Mouse (Mus musculus) layer of hippocampus, adult 9-10 months (tissue): ENCODE data around the gene Zfp58.
"Not testable (repeated sequence)": the region's sequence is repeated elsewhere in the genome, so short reads cannot be mapped to it uniquely, and the experiment has no call there.

ENCODE experiments used
- DNase-seq: peaks from one replicate; pipeline ENCODE4 v3.0.0; 2022; ENCODE audit warnings: low spot score

The Zfp58 gene

DNA sequence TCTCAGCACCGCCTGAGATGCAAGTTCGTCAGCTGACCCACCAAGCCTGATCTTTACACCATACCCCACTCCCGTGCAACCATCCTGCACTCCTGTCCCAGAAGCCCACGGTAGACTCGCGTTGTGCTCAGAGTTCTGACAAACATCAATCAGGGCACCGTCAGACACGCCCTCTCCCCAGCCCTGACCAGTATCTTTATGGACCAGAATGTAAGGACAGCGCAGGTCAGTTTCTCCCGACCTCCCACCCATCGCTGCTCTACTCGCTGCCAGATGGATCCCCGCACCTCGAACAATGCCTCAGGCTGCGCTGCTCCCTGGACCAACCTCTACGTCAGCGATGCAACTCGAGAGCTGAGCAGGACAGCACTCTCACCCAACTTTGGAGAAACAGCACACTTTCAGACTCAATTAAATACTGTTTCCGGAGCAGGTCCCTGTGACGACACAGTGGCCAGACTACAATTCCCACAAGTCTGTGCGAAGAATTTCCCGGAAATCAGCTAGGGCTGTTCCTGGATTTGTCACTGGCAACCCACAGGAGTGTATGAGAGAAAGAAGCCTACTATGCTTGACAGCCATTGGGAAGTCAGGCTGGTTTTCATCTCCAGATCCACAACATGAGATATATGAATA lies at the start of gene Zfp58:
TSS of gene Zfp58 (minus strand) at position 472 of the 636 bp plus-strand sequence.
- peak; percentile 77 for DNase-seq

- DNase-seq = no peak
These were observed 45.6 kb upstream of the Zfp58 start for GRCm38 (mm10) chr13:67545941-67546340.

DNA sequence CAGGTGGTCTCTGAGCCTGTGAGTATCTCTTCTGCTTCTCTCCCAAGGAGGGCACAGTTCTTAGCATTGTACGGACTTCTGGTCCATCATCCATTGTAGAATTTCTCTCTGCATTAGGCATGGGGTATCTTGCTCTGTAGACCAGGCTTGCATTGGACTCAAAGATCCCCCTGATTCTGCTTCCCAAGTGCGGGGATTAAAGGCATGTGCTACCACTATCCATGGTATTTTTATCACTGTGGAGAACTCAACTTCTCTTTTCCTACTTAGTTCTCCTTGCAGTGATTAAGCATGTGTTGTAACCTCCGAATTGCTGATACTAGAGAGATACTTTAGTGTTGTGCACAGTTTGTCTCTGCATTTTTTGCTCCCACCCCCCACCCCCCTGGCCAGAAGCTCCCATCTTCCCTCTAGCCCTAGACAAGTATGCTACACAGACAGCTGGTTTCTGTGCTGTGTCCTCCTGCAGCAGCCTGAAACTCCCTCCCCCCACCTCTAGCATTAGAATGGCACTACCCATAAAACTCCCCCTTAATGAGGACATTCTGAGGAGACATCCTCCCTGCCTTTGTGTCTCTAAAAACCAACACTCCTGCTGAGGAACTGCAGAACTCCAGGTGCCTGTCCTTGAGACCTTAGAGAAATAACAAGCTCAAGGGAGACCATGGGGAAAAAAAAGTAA lies 26.8 kb upstream of the Zfp58 start:
- no peak for DNase-seq

- DNase-seq = peak; percentile 81
These were observed 25.5 kb upstream of the Zfp58 start, which contains the start of the genes Gm26965 and Zfp87 for GRCm38 (mm10) chr13:67525753-67526410. Gene Gm26965, minus strand, starts transcription at chr13:67526151. Gene Zfp87, minus strand, starts transcription at chr13:67526177.

- no peak for DNase-seq
These were observed 553 bp upstream of the Zfp58 start for GRCm38 (mm10) chr13:67500908-67501307.

DNA sequence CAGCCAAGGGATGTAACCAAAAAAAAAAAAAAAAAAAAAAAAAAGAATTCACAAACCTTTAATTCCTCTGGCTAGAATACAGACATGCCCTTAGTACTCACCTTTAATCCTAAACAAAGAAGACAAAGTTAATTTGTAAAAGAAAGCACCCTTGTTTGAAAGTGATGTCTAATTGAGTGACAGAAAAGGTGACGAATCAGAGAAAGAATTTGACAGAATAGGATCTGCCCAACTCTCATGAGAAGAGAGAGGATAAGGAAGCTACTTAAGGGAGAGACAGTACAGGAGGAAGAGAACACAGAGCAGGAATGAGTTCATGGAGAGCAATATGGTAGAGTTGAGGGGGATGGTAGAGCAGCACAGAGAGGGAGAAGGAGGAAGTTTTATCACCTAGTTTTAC lies 4.7 kb downstream of the Zfp58 start:
- no peak for DNase-seq

DNA sequence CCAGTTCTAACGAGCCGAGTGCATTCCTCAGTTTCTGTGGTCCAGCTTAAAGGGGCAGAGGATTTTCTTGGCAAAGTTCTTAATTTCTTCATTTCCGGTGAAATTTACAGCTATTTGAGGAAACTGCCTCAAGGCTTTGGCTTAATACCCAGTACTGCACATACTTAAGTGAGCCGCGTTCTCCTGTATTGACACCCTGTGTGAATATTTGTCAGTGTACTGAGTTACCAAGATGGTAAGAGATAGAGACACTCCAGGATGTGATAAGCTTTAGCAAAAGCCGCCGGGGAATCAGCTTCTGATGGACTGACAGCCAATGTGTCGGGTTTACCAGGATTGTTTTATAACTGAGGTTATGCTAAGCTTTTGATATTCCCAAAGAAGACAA lies 15.9 kb downstream of the Zfp58 start:
- peak; percentile 22 for DNase-seq

DNA sequence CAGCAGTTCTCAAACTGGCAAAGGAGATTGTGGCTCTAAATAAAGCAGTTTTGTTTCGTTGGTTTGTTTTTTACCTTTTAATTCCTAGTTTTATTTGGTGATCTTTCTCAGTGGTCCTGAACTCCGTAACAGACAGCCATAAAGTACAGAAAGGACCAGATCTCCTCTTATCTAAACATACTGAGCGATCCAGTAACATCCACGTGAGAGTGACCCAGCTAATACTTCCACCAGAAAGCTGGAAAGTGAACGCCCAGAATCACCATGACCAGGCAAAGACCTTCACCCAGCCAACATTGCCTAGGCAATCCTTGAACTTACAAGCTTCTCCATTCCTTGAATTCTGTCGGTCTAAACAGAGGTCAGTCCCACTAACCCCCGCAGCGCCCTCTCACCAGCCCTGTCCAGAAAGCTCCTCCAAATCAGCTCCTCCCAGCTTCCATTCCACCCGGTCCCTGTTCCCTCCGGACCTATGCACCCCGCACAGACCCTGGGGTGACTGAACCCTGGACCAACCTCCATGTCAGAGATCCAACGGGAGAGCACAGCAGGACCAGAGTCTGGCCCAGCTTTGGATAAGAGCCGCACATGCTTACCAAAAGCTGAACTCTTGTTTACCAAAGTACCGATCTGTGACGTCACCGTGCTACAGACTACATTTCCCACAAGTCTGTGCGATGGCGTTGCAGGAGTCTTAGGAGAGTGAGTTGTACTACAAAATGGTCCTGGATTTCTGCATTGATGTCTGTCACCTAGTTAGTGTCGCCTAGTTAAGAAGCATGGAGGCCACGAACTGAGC lies 16.5 kb downstream of the Zfp58 start, which contains the start of gene Zfp874b:
TSS of gene Zfp874b (minus strand) at position 634 of the 799 bp plus-strand sequence.
- peak; percentile 86 for DNase-seq

- DNase-seq = no peak
These were observed 18.8 kb downstream of the Zfp58 start for GRCm38 (mm10) chr13:67481528-67481927.

- no peak for DNase-seq
These were observed 31.1 kb downstream of the Zfp58 start for GRCm38 (mm10) chr13:67469274-67469673.

DNA sequence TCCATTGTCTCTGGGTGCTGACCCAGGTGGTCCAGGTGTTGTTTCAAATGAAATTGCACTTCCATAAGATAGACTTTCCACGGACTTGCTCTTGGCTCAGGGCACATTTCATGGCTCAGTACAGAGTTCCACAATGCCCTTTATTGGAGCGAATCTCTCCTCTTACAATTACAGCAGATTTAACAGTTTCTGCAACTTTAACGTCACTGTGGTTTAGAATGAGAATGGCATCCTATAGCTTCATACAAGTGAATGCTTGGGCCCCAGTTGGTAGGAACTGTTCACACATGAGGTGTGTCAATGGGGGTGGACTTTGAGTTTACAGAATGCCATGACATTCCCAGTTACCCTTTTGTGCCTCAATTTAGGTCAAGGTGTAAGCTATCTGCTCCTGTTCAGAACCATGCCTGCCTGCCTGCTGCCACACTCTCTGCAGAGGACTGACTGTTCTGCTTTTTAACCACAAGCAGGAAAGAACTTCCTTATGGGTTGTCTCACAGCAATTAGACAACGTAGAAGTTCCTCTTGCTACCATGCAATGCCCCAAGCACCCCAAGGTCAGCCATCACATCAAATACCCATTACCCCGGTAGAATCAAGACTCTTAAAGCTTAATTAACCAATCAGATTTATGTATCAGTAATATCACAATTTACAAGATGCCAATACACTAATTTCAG lies 36.7 kb downstream of the Zfp58 start:
- DNase-seq = not testable (repeated sequence)

DNA sequence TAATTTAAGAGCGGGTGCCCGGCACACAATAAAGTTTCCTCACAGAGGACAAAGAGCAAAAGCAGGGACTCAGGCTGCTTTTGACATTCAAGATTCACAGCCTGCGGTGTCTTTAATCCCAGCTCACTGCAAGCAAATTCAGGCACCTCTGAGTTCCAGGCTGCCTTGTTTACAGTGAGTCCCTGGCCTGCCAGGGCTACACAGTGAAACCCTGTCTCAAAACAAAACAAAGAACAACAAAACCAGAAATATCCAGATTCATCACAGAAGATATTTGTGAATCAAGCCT lies 48.4 kb downstream of the Zfp58 start:
- DNase-seq = no peak

DNA sequence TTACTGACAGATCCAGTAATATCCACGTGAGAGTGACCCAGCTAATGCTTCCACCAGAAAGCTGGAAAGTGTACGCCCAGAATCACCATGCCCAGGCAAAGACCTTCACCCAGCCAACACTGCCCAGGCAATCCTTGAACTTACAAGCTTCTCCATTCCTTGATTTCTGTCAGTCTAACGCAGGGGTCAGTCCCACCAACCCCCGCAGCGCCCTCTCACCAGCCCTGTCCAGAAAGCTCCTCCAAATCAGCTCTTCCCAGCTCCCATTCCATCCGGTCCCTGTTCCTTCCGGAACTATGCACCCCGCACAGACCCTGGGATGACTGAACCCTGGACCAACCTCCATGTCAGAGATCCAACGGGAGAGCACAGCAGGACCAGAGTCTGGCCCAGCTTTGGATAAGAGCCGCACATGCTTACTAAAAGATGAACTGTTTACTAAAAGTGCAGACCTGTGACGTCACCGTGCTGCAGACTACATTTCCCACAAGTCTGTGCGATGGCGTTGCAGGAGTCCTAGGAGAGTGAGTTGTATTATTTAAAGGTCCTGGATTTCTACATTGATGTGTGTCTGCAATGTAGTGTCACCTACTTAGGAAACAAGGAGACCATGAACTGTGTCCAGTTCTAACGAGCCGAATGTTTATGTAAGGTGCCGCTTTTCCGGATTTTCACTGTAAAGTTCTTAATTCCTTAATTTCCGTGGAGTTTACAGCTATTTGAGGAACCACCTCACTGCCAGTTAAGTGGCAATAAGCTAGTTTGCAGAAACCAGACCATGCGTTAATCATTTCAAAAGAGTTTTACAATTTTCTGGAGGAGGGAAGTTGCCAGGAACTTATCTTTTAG lies 49.0 kb downstream of the Zfp58 start, which contains the start of gene Zfp874a:
TSS of gene Zfp874a (minus strand) at position 453 of the 849 bp plus-strand sequence.
- DNase-seq = peak; percentile 92
